Mouse (Mus musculus) testis, postnatal 14 days (tissue): ENCODE results near the gene Mamld1.

Experiments used
- DNase-seq: peaks from one replicate; pipeline ENCODE4 v3.0.0; 2021; ENCODE audit warnings: low spot score

Mamld1 gene

DNA sequence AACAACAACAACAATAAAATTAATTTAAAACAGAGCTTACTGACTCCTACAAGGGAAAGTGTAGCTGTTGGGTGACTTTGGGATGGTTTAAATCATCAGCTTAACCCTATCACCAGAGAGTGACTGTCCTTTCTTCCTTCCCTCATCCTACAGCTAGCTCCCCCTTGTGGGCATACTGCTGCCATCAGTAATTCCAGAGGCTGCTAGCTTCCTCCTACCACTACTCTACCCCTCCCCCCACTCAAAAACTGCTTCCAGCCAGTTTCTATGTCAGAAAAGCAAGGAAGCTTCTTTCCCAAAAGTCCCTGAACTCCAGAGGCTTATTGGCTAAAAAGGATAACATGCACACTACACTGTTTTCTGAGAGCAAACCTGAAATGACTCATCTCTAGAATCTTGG lies 81.4 kb downstream of the Mamld1 start:
- no peak for DNase-seq

DNA sequence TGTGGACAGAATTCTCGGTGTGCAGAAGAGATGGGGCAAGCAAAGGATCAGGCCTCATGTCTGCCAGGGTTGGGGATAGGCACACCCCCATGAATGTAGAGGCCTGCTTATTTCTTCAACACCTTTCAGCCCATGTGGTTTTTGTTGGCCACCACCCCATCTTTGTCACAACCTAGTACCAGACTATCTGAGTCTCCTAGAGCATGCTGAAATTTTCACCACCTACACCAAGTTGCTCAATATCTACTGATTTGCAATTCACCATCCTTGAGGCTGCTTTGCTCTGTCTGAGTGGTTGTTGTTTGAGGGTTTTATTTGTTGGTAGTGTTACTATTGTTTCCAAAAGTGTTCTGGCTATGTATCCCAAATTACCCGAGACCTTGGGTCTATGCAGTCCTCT lies 91.3 kb downstream of the Mamld1 start:
- no peak for DNase-seq

DNA sequence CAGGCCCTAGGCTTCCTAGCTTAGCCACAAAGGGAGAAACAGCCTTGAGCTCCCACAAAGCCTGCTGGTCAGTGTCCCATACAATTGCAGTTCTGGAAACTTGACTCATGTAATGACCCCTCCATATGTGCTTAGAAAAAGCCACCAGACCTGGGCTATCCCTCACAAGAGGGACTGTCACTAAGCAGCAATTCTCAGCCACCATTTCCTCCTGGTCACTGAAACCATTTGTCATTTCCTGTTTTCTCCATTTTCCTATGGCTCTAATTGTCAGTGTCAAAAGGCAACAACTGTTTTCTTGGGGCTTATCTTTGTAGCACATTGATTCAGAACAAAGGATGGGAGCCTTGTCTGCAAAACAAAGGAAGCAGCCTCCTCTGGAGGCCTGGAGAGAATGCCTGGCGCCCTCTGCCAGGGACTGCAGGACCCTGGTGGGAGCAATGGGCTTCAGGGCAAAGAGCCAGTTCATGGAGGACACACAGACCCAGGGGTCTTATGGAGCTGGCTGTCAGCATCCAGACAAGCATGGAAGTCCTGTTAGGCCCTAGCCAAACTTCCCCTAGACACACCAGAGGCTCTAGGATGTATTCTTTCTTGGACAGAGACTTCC lies 99.5 kb downstream of the Mamld1 start:
- DNase-seq: no peak

DNA sequence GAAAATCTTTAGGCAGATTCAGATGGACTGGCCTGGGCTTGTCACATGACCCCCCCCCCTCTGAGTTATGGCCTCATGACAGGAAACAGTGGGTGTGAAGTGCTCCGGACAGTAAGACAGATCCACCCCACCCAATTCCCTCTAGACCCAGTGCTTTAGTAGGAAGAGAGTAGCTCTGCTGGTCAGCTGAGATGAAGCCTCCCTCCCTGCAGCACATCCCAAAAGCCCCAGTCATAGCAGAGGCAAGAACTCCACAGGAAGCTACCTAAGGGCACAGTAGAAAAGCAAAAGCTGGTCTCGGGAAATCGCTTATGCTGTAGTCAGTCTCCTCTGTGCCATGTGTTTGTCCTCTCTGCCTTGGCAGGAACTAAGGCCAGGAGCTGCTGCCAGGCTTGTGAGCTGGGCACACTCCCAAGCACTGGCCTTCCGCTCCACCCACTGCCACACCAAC lies 100.5 kb downstream of the Mamld1 start:
- peak; percentile 15 for DNase-seq

DNA sequence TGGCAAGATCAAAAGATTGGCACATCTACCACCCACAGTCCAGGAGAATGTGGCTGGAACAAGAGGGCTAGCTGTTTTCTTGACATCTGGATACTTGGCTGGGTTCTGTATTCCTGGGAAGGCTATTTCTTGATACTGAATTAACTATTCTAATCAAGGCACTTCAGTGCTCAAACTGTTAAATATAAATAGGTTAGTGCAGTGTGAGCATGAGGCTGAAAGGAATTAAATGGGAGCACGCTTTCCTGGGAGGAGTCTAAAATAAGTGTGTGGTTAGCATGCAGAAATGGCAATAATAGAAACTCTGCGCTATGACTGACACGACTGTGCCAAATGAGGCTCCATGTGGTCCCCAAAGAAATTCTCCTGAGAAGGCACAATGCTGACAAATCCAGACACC lies 131.5 kb downstream of the Mamld1 start:
- no peak for DNase-seq

DNA sequence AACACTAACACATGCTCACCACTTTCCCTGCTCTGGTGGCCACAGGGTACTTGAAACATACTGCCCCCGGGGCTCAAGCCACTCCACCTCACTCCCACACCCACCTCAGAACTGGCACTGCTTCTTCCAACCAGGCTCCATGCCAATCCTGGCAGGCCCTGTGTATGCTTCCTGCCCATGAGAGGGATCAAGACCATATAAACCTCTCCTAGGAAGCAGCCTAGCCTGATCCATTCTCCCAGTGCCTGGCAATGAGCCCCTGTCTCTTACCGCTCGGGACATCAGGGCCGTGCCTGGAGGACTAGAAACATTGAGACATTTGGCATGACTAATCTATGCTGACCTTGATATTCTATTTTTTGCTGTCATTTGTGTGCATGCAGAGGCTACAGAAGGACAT lies 133.6 kb downstream of the Mamld1 start:
- DNase-seq: peak; percentile 17

DNA sequence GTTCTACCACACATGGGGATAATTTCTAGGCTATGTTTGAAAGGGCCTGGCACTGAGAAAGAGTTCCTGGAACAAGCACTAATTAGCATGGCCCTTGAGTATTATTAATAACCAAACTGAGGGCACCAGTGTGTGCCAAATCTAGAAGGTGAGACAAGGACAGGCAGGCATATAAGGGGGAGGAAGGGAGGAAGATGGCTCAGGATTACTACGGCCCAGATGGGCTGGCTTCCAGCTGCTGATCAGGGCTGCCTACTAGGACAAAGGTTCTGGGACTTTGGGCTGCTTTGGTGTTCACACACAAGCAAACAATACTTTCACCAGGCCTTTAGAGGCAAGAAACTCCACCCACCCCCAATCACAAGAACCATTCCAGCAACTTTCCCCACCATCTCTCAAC lies 136.3 kb downstream of the Mamld1 start:
- peak; percentile 6 for DNase-seq

DNA sequence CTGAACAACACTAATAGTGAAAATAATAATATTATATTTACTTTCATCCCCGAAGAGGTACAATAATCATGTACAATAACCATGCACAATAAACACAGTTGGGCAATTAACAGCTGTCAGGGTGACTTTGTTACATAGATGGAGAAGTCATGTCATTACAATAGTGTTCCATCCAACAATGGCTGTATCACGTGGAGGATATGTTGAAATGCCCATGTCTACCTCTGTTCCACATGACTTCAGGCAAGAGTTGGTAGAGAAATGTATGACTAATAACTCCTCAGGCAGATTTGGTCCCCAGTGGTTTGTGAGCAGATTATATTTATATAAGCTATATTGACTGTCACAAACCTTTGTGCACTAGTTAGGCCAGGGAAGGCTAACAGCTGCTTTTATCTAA lies 154.7 kb downstream of the Mamld1 start:
- DNase-seq: no peak
